Mouse (Mus musculus): ENCODE data around the gene Tsen15. TPM values are rescaled to one million over a fixed set of nuclear protein-coding genes. Genes with fewer than 3 reads are reported as not detected.

The Tsen15 gene
- 10 to 100 TPM; 29.0 to 35.2 TPM for total RNA-seq (2021)

DNA sequence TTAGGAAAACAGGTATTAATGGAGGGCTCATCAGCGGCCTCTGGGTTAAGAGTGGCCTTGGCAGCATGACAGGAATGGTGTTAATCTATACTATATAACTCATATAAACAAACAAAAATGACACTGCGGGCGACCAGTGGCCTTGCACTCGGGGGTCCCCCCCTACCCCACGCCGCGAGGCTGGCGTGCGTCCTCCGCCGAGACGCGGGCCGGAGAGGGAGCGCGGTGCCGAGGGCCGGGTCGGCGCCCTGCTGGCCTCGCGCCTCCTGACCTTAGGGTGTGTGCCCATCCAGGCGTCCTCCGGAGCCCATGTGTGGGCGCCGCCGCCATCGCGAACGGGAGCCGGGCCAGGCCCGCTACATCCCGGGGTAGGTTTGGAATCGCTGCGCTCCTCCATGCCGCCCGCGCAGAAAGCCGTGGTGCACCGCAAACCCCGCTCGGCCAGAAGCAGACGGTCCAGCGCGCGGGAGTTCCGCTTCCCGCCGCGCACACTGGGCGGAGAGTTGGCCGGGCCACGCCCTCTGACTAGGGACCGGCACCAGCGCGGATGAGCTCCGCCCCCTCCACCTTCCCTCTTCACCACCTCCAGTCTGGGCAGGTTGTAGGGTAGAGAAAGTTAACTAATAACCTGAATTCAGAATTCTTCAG, at the start of gene Tsen15:
Tsen15 (minus strand) TSS at position 501 of the 648 bp plus-strand sequence.
- DNase-seq (ENCODE audit: low spot score in 2 of 2) = peak; percentile 87 to 88
- intact Hi-C loops (cut with DNase I) = no loop called here

- intact Hi-C loops (cut with DNase I) = no loop called here
- no peak for DNase-seq (ENCODE audit: low spot score in 2 of 2)
Measured at GRCm38 (mm10) chr1:152434166-152434565, 47.7 kb upstream of the Tsen15 start.

DNA sequence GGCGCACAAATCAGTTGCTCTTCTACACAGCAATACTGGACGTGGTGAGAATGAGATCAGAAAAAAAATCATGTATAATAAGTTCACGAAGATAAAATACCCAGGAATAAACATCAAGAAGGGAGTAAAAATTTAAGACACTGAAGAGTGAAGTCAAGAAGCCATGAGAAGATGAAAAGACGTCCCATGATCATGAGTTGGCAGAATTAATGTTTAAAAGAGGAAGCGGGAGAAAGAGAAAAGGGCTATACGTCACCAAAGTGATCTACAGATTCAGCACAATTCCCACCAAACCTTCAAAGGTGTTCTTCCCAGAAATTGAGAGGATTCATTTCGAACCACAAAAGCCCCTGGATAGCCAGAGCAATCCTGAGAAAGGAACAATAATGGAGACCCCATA, 43.3 kb upstream of the Tsen15 start:
- DNase-seq (ENCODE audit: low spot score in 2 of 2) = no peak

GRCm38 (mm10) chr1:152427912-152428581, 41.6 kb upstream of the Tsen15 start:
- DNase-seq (ENCODE audit: low spot score in 2 of 2) = no peak
- intact Hi-C loops (cut with DNase I) = no loop called here

More for the DNA sequence above, 43.3 kb upstream of the Tsen15 start:
- intact Hi-C loops (cut with DNase I) = no loop called here

GRCm38 (mm10) chr1:152423052-152423451, 36.6 kb upstream of the Tsen15 start:
- DNase-seq (ENCODE audit: low spot score in 2 of 2) = no peak
- intact Hi-C loops (cut with DNase I) = no loop called here

DNA sequence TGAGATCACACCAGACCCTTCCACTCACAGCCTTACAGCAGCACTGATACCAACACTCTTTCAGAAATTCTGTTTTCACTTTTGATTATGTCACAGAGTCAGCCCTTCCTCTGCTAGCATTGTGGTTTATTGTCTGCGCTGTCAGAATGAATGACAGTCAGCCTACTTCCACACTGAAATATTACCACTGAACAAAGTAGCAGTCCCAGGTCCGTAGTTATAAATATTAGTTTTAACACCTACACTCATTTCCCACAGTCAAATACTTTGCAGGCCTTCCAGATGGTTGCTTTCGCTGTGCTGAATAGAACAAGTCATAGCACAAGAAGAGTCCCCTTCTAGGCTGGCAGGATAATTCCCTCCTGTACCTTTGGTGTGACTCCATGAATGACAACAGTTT, 35.8 kb upstream of the Tsen15 start:
- no peak for DNase-seq (ENCODE audit: low spot score in 2 of 2)
- intact Hi-C loops (cut with DNase I) = no loop called here

- DNase-seq (ENCODE audit: low spot score in 2 of 2) = no peak
- intact Hi-C loops (cut with DNase I) = no loop called here
Measured at GRCm38 (mm10) chr1:152417602-152418001, 31.1 kb upstream of the Tsen15 start.

- intact Hi-C loops (cut with DNase I) = no loop called here
- no peak for DNase-seq (ENCODE audit: low spot score in 2 of 2)
Measured at GRCm38 (mm10) chr1:152416306-152416904, 29.9 kb upstream of the Tsen15 start.

GRCm38 (mm10) chr1:152414451-152414850, 28.0 kb upstream of the Tsen15 start:
- intact Hi-C loops (cut with DNase I) = no loop called here

GRCm38 (mm10) chr1:152413961-152414360, 27.5 kb upstream of the Tsen15 start:
- no peak for DNase-seq (ENCODE audit: low spot score in 2 of 2)
- intact Hi-C loops (cut with DNase I) = no loop called here

More at GRCm38 (mm10) chr1:152414451-152414850, 28.0 kb upstream of the Tsen15 start:
- DNase-seq (ENCODE audit: low spot score in 2 of 2) = peak; percentile 14 to 18

GRCm38 (mm10) chr1:152413116-152413515, 26.6 kb upstream of the Tsen15 start:
- intact Hi-C loops (cut with DNase I) = no loop called here
- DNase-seq (ENCODE audit: low spot score in 2 of 2) = no peak

DNA sequence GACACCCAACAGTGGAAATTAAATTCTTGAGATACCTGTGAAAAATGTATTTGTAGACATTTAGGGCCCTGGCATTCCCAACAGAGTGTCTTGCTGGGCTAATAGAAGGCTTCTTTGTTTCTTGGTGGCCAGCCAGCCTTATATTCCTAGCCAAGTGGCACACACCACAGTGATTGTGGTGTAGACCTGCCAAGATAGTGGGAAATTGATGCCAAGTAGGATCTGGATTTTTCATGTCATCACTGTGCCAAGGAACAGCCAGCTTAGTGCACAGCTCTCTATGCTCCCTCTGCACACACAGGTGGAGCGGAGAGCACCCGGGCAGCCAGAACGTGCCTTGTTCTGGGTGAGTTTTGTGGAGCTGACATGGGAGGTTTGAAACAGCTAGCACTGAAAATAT, 24.2 kb upstream of the Tsen15 start:
- intact Hi-C loops (cut with DNase I) = no loop called here
- peak in 1 of 2 experiments; percentile 15 for DNase-seq (ENCODE audit: low spot score in 2 of 2)

GRCm38 (mm10) chr1:152409356-152409755, 22.9 kb upstream of the Tsen15 start:
- no peak for DNase-seq (ENCODE audit: low spot score in 2 of 2)
- intact Hi-C loops (cut with DNase I) = loop anchor here (10.0 kb wide), 1 partner anchor 85 kb away; no protein-coding TSS in a partner anchor

DNA sequence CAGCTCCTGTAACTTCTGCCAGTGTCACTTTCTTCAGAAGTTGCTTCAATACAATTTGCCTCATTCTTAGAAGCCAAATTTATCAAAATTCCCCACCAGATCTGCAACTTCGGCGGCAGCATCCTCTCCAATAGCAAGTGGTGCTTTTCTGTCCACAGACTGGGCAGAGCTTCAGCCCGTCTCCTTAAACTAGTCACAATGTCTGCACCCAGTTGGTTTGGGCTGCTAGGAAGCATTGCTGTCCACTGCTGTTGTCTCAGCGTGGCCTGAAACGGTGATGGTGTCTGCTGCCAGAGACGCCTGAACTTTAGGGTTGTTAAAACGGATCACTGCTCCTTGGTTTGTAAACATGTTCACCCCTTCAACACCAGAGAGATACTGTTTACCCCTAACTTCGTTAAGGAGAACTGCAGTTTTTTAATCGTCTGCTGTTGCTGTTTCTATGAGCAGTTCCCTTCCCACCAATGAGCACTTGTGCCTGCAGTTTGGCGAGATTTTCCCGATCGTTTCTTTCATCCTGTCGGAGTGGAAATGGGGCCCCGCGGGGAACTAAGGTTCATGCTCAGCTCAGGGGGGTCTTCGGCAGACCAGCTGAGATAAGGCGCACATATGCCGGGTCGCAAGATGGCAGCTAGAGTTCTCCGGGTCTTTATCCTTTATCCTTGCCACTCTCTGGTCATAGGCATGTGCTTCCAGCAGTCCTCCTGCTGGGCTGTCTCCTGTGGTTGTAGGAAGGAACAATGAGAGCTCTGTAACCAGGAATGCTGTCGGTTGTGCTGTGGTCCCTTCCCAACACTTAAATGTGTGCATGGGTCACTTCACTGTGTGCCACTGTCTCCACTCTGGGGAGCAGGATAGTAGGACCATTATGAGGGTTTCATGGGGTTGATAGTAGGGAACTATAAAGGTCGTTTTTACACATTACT, 20.8 kb upstream of the Tsen15 start:
- no peak for DNase-seq (ENCODE audit: low spot score in 2 of 2)
- intact Hi-C loops (cut with DNase I) = loop anchor here (10.0 kb wide), 1 partner anchor 88 kb away; no protein-coding TSS in a partner anchor

- peak; percentile 40 to 41 for DNase-seq (ENCODE audit: low spot score in 2 of 2)
- intact Hi-C loops (cut with DNase I) = loop anchor here (10.0 kb wide), 1 partner anchor 94 kb away; no protein-coding TSS in a partner anchor
Measured at GRCm38 (mm10) chr1:152400556-152401540, 14.4 kb upstream of the Tsen15 start.

DNA sequence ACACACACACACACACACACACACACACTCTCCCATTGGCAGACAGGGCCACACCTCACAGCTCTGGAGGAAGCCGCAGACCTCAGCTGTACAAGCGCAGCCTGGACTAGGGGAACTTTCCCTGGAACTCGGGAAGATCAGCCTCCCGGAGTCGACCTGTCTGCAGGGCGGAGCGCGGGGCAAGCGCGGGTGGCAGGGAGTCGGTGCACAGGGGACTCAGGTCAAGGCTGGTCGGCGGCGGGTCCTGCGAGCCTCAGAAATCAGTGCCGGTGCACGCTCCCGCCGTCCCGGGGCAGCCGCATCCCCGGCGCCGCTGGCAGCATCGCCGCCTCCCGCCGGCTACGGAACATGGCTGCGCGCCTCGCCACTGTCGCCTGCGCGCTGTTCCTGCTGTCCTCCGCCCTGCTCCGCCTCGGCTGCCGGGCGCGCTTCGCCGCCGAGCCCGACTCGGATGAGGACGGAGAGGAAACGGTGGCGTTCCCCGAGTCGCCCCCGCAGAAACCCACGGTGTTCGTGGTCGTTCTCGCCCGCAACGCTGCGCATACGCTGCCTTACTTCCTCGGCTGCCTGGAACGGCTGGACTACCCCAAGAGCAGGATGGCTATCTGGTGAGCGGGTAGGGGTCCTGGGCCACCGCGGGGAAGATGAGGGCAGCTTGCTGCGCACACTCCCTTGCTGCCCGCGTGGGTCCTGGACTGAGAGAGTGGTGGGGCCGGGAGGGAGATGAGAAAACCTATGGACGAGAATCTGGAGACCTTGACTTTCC, 13.5 kb upstream of the Tsen15 start, which contains the start of gene Colgalt2:
Colgalt2 (plus strand) TSS at position 41 of the 766 bp plus-strand sequence.
- DNase-seq (ENCODE audit: low spot score in 2 of 2) = peak; percentile 57 to 71
- intact Hi-C loops (cut with DNase I) = loop anchor here (10.0 kb wide), 2 partner anchors 95 to 365 kb away; partner anchors contain the start of genes Arpc5 and Rgl1

GRCm38 (mm10) chr1:152398708-152399107, 12.2 kb upstream of the Tsen15 start:
- intact Hi-C loops (cut with DNase I) = loop anchor here (10.0 kb wide), 1 partner anchor 366 kb away; the partner anchor contains the start of genes Arpc5 and Rgl1
- DNase-seq (ENCODE audit: low spot score in 2 of 2) = no peak

Measured in left cerebral cortex, postnatal 36 days (tissue).